Mouse (Mus musculus) lung, embryonic 14.5 days (tissue): ENCODE results near the gene Ttll4. TPM values are rescaled to one million over a fixed set of nuclear protein-coding genes. Genes with fewer than 3 reads are reported as not detected.

Experiments used
- ATAC-seq: fragments of 200-750 bp; cut with Nextera tagmentation; 2 replicates; pipeline ENCODE4 v1.8.0; 2017; ENCODE audit warnings: mild to moderate bottlenecking, moderate TSS enrichment, moderate library complexity; ENCODE audit not compliant: insufficient read depth
- DNase-seq: peaks from one replicate; pipeline ENCODE4 v3.0.0-alpha.2; 2015
- H3K27ac ChIP-seq: fragments of 300-500 bp; sonication (generic); 2 replicates; pipeline ENCODE4 v1.5.1; 2014; ENCODE audit warnings: low read depth, mild to moderate bottlenecking, moderate library complexity
- H3K27me3 ChIP-seq: fragments of 300-500 bp; sonication (generic); 2 replicates; pipeline ENCODE4 v1.6.1; 2014; ENCODE audit warnings: low read length, control low read depth; ENCODE audit not compliant: insufficient read depth
- H3K36me3 ChIP-seq: fragments of 300-500 bp; sonication (generic); 2 replicates; pipeline ENCODE4 v1.6.1; 2014; ENCODE audit warnings: control low read depth; ENCODE audit not compliant: insufficient read depth
- H3K4me1 ChIP-seq: fragments of 300-500 bp; sonication (generic); 2 replicates; pipeline ENCODE4 v1.6.1; 2014; ENCODE audit warnings: antibody characterized with exemption, control low read depth; ENCODE audit not compliant: insufficient read depth
- H3K4me2 ChIP-seq: fragments of 300-500 bp; sonication (generic); 2 replicates; pipeline ENCODE4 v1.6.1; 2014; ENCODE audit warnings: mild to moderate bottlenecking
- H3K4me3 ChIP-seq: fragments of 300-500 bp; sonication (generic); 2 replicates; pipeline ENCODE4 v1.5.1; 2014; ENCODE audit warnings: low read depth, low read length
- H3K9ac ChIP-seq: fragments of 300-500 bp; sonication (generic); 2 replicates; pipeline ENCODE4 v1.6.1; 2014
- H3K9me3 ChIP-seq: fragments of 300-500 bp; sonication (generic); 2 replicates; pipeline ENCODE4 v1.6.1; 2016; ENCODE audit warnings: low read depth, low read length, control low read depth
- CTCF ChIP-seq: IDR thresholded peaks from 2 replicates; pipeline ENCODE4 v1.5.1; 2016; ENCODE audit warnings: antibody characterized with exemption, low read depth
- WGBS: fragments of 180-500 bp; shearing (Covaris S2); extraction: QIAGEN DNeasy Blood & Tissue Kit; methylation state at CpG from one replicate; pipeline ENCODE4 v1.1.7; 2014; 5-methylcytosine and 5-hydroxymethylcytosine counted together
- polyA plus RNA-seq: library from polyadenylated mRNA; unstranded; fragments of >200 nt; fragmentation: Nextera tagmentation; extraction: Ambion mirVana; gene quantifications from 2 replicates; pipeline ENCODE4 v1.2.1, GENCODE M21; 2014

Gene Ttll4
- polyA plus RNA-seq, 1 experiment from 2014 or later, result 32.6 TPM

DNA sequence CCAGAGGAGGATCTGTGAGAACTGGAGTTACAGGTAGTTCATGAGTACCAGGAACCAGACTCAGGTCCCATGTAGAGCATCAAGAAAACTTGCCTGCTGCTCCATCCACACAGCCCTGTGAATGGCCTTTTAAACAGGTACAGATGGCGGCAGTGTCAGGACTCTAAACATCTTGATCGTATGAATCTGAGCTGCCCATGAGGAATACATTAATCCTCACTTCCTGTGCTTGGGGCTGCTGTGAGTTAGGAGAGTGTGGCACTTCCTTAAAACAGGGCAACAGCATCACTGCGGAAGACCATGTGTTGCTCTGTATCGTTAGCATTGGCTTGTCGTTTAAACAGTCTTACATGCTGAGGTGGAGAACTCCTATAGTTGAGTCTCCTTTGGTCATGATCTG lies 53.9 kb downstream of the Ttll4 start:
- H3K9ac ChIP-seq, result no peak overlapping the region
- no peak for TF ChIP-seq CTCF
- no peak overlapping the region for H3K4me3 ChIP-seq
- H3K27me3 ChIP-seq, result no peaks in the 10 kb centered on the region
- WGBS, result 65% methylated on average over 5 of the region's 5 CpGs
- ATAC-seq, result no peak
- H3K9me3 ChIP-seq, result no peaks in the 10 kb centered on the region
- H3K4me1 ChIP-seq, result no peaks in the 10 kb centered on the region
- DNase-seq, result no peak
- H3K36me3 ChIP-seq, result no peaks in the 10 kb centered on the region
- H3K4me2 ChIP-seq, result no peak overlapping the region
- H3K27ac ChIP-seq, result no peak overlapping the region

DNA sequence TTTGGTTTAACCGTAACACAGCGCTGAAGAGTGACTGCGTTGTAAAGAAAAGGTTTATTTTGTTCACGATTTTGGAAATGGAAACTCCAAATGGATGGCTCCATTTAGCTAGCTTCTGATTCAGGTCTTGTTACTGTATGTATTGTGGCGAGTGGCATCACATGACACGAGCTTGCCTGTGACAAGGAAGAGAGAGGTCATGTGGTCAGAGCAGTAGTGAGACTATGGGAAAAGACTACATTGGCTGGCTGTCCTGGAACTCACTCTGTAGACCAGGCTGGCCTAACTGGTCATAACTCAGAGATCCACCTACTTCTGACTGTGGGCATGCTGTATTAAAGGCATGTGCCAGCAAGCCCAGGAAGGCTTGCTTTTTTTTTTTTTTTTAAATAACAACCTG lies 54.3 kb downstream of the Ttll4 start:
- Histone ChIP-seq H3K27ac (no peak overlapping the region), H3K4me2 (no peak overlapping the region), H3K9ac (no peak overlapping the region), H3K36me3 (no peaks in the 10 kb centered on the region), H3K9me3 (no peaks in the 10 kb centered on the region), H3K4me1 (no peaks in the 10 kb centered on the region), H3K4me3 (no peak overlapping the region), H3K27me3 (no peaks in the 10 kb centered on the region)
- 84% methylated on average over 6 of the region's 6 CpGs for WGBS
- DNase-seq (no peak), ATAC-seq (no peak)
- TF ChIP-seq CTCF, result no peak

DNA sequence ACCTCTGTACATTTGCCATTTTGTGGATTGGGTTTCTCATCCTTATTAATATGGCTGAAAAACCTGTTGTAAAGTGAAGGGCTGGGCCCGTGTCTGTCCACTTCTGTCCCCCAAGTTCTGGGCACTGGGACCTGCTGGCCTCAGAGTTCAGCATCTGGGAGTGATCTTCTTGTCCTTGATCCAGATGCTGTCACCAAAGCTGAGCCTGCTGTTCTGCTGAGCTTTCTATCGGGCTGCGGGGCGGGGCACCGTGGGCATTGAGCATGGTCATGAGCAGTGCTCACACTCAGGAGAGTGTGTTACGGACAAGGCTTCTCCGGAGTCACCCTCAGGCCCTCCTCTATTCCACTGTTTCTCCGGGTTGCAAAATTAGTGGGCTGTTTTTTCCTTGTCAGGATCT lies 56.6 kb downstream of the Ttll4 start:
- ATAC-seq, result no peak
- Histone ChIP-seq H3K27ac (no peak overlapping the region), H3K4me2 (no peak overlapping the region), H3K36me3 (no peaks in the 10 kb centered on the region), H3K27me3 (no peaks in the 10 kb centered on the region), H3K4me3 (no peak overlapping the region), H3K4me1 (no peaks in the 10 kb centered on the region), H3K9me3 (no peaks in the 10 kb centered on the region), H3K9ac (no peak overlapping the region)
- 76% methylated on average over 8 of the region's 8 CpGs for WGBS
- no peak for TF ChIP-seq CTCF
- no peak for DNase-seq

DNA sequence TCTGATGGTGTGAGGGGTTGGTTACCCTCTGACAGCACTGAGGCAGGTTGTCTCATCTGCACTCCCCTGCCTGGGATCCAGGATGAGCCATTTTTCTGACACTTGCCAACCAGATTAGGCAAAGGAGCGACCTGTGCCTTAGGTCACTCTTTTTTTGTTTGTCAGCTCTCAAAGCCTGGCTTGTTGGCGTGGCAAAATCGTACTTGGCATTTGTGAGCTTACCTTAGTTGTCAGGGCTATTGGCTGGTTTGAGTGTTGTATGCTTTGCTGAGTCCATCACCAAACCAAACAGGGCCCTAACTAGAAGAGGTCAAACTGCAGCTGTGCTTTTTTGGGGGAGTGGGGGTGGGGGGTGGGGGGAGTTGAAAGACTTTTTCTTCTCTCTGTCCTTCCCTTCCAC lies 57.7 kb downstream of the Ttll4 start:
- WGBS, result 52% methylated on average over 3 of the region's 3 CpGs
- H3K4me2 ChIP-seq, result no peak overlapping the region
- TF ChIP-seq CTCF, result no peak
- no peaks in the 10 kb centered on the region for H3K36me3 ChIP-seq
- H3K9ac ChIP-seq, result no peak overlapping the region
- H3K27ac ChIP-seq, result no peak overlapping the region
- DNase-seq (no peak), ATAC-seq (no peak)
- no peaks in the 10 kb centered on the region for H3K4me1 ChIP-seq
- H3K27me3 ChIP-seq, result no peaks in the 10 kb centered on the region
- H3K9me3 ChIP-seq, result no peaks in the 10 kb centered on the region
- no peak overlapping the region for H3K4me3 ChIP-seq

DNA sequence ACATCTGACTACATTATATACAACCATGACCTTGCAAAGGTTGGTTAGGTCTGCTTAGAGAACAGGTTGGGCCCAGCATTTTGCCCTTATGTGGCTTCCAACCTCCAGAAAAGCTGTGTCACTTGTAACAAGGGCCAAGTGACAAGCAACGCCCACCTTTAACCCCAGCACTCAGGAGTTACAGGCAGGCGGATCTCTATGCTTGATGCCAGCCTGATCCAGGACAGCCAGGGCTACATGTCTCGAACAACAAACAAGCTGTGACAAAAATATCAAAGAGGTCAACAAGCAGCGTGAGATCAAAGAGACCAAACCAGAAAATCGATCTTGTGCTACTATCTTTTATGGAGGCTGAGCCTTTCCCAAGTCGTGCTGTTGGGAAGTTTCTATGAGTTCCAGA lies 60.1 kb downstream of the Ttll4 start:
- Histone ChIP-seq H3K4me3 (no peak overlapping the region), H3K9ac (no peak overlapping the region), H3K4me2 (no peak overlapping the region), H3K4me1 (no peaks in the 10 kb centered on the region), H3K27ac (no peak overlapping the region), H3K27me3 (no peaks in the 10 kb centered on the region), H3K36me3 (no peaks in the 10 kb centered on the region), H3K9me3 (no peaks in the 10 kb centered on the region)
- no peak for DNase-seq
- TF ChIP-seq CTCF, result no peak
- no peak for ATAC-seq
- 65% methylated on average over 6 of the region's 6 CpGs for WGBS

DNA sequence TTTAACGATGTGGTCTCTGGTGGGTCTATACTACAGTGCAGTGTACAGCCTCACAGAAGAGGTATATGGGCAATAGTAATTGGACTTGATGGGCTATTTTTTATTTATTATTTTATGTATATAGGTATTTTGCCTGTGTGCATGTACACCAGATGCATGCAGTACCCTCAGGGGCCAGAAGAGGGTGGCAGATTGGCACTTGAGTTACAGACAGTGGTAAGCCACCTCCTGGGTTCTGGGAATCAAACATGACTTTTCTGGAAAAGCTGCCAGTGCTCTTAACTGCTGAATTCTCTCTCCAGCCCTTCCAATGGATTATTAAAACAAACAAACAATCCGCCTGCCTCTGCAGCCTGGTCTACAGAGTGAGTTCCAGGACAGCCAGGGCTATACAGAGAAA lies 62.2 kb downstream of the Ttll4 start:
- Histone ChIP-seq H3K4me1 (no peaks in the 10 kb centered on the region), H3K36me3 (no peaks in the 10 kb centered on the region), H3K9me3 (no peaks in the 10 kb centered on the region), H3K4me2 (no peak overlapping the region), H3K4me3 (no peak overlapping the region), H3K27me3 (no peaks in the 10 kb centered on the region), H3K9ac (no peak overlapping the region), H3K27ac (no peak overlapping the region)
- ATAC-seq (no peak), DNase-seq (peak; percentile 43)
- TF ChIP-seq CTCF, result peak; percentile 41
- WGBS, result 68% methylated on average over 2 of the region's 2 CpGs

DNA sequence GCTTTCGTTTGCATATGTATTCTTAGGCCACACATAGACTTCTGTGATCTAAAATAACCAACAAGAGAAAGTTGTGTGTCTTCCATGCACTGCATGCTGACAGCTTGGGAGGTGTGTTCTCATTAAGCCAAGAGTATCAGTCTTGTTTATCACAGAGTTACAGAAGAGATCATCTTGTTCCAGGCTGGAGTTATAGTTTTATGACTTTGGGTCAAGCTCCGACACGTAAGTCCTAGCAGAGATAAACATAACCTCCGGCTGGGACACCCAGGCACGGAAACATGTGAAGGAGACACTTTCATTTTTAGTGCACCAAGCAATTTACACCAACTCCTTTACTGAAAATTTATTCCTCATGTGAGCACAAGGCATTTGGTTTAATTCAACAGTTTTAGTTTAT lies 64.6 kb downstream of the Ttll4 start:
- 45% methylated on average over 5 of the region's 5 CpGs for WGBS
- DNase-seq, result no peak

DNA sequence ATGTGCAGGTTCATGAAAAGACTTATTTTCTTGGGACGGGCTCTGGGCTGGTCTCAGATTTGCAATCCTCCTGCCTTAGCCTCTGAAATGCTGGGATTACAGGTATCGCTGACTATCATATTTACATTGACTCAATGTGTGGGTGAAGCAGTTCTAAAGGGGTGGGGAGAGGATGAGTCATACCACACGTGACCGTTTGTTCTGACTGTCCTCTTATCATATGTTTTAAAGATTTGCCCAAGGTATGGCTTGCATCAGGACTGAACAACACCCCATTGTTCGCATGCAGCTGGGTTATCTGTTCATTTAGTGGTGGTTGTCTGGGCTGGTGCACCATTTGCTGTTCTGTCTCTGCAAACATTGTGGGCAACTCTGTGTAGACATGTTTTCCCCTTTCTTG lies 65.1 kb downstream of the Ttll4 start:
- H3K36me3 ChIP-seq, result no peaks in the 10 kb centered on the region
- H3K27me3 ChIP-seq, result no peaks in the 10 kb centered on the region
- no peak for TF ChIP-seq CTCF
- no peaks in the 10 kb centered on the region for H3K4me1 ChIP-seq
- H3K27ac ChIP-seq, result no peak overlapping the region
- ATAC-seq (no peak), DNase-seq (no peak)
- H3K4me2 ChIP-seq, result no peak overlapping the region
- H3K9me3 ChIP-seq, result no peaks in the 10 kb centered on the region
- H3K4me3 ChIP-seq, result no peak overlapping the region
- 56% methylated on average over 5 of the region's 5 CpGs for WGBS
- no peak overlapping the region for H3K9ac ChIP-seq

More for the DNA sequence above, 64.6 kb downstream of the Ttll4 start:
- Histone ChIP-seq H3K4me2 (no peak overlapping the region), H3K9ac (no peak overlapping the region), H3K27ac (no peak overlapping the region), H3K4me1 (no peaks in the 10 kb centered on the region), H3K36me3 (no peaks in the 10 kb centered on the region), H3K27me3 (no peaks in the 10 kb centered on the region), H3K4me3 (no peak overlapping the region), H3K9me3 (no peaks in the 10 kb centered on the region)
- TF ChIP-seq CTCF, result no peak
- ATAC-seq, result no peak
